Mouse (Mus musculus): ENCODE measurements at regions not wholly inside any gene's neighbourhood (a gene's known extent, or its start where the extent isn't known, plus 50 kb on each side); places are given as distances from the start of the nearest gene placed in this dataset.
"Not testable (repeated sequence)": the region's sequence is repeated elsewhere in the genome, so short reads cannot be mapped to it uniquely, and the experiment has no call there.

DNA sequence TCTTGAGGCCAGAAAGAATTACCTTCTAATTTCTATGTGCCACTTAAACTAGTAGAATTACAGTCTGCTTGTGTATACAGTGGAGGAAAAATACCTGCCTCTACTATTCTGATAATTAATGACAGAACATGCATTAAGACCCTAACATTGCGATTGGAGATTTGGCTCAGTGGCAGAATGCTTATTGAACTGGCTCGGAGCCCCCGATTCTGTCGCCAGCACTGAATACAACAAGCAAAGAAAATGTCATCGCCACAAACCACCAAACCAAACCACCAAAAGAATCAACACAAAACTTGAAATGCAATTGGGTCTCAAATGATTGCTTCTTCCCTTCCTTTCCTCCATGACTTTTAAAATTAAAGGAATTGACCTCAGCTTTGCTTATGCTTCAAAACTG, 122.9 kb upstream of the Emcn start:
- no peak for DNase-seq (ENCODE audit: low read depth)

DNA sequence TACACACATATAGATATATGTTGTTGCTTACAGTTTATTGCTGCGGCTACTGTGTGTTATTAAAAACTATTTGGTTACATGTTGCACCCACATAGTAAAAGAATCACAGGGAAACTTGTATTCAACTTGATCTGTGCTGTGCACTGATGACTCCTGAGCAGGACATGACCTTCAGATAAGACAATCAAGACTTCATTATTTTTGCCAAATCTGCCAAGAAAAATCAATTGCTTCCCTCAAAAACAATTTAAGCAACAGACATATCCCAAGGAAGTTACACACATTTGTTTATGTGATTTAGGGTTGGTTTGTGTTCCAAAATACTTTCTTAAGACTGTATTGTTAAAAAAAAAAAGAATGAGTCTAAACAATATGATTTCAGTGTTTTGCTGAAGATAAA, 114.7 kb upstream of the Emcn start:
- no peak for DNase-seq (ENCODE audit: low read depth)

DNA sequence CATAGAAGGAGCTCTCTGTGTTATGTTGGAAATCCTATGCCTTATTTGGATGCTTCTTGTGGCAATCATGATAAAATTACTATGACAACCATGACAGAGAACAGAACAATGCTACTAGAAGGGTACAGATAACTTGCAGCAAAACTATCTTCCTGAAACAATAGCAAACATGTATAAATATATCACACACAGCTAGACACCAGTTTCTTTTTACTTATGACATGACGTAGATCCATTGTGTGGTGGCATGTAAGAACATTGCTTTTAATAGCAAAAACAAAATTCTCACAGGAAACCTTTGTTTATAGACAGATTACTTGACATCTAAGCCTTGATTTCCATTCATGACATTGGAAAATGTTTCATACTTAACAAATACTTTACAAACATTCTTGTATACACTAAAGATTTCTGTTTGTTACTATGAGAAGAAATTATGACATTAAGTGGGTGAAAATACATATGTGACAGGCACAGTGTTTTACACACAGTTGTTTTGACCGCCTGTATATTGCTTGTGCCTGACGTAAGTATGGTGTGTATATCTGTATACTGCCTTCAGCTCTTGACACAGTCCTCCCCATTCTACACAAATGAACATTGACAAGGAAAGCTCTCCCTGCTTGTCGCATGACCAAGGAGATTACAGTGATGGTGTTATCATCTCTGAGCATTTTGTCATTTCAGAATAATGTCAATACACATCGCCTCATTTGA, 113.6 kb upstream of the Emcn start:
- DNase-seq (ENCODE audit: low read depth): no peak

DNA sequence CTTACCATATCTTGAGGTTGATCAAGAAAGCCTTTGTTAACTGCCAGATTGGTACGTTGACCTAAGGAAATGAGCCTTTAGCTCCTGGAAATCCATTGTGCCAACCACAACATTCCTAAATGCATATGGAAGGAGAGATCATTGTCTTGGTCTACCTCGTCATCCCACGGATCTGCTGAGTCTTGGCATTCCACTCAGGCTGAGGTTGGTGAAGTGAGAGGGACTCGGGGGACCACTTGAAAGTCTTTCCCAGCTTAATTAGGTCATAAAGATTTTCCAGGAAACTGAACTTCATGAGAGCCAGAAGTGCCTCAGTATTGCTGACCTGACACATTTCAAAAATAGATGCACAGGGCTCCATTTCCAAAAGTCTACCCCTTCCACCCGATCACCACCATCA, 112.5 kb upstream of the Emcn start:
- no peak for DNase-seq (ENCODE audit: low read depth)

DNA sequence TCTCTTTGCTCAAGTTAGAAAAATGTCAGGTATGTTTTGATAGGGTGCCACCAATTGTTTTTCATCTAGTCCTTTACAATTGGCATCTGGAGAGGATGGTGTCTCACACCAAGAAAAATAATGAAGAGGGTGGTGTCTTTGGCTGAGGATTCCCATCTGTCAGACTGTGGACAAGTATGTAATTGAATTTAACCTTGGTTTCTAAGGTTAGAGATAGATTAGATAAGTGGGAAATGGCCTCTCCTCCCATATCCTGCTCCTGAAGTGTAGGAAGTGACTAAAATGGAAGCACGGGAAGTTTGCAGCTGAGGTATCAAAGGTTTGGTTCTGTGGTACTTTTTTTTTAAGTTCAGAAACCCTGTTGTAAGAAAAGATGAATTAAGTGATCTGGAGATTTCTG, 98.0 kb upstream of the Emcn start:
- no peak for DNase-seq (ENCODE audit: low read depth)

DNA sequence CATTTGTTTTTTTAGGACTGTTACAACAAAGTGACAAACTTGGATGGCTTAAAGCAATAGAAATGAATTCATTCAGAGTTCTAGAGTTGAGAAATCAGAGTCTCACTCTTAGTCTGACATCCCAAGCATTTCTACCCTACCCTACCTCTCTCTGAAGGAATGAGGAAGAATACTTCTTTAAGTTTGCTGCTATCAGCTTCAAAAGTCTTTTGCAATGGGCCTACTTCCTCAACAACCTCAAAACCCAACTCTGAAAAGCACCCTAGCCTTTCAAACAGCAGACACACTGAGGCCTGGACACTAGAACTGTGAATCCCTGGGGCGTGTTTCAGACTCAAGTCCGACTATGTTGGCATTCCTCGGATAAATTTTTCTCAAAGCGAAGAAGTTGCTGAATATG, 77.0 kb upstream of the Emcn start:
- DNase-seq (ENCODE audit: low read depth): no peak

DNA sequence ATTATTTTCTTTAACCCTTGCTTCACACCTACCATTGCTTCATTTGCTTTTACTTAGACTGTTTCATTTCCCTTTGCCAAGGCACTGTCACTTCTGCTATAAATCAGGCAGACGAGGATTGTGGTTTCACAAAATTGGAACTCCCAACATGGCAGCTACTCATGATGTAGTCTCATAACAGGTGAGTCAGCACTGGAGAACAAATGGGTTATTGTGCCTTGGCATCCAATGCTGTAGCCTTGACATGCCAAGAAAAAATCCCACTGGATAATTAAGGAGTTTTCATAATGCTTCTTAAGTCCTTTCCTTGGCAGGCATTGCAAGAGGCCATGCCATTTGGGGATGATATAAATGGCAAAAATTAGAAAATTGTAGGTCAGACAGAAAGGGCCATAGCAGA, 73.1 kb upstream of the Emcn start:
- peak; percentile 97 for DNase-seq (ENCODE audit: low read depth)

DNA sequence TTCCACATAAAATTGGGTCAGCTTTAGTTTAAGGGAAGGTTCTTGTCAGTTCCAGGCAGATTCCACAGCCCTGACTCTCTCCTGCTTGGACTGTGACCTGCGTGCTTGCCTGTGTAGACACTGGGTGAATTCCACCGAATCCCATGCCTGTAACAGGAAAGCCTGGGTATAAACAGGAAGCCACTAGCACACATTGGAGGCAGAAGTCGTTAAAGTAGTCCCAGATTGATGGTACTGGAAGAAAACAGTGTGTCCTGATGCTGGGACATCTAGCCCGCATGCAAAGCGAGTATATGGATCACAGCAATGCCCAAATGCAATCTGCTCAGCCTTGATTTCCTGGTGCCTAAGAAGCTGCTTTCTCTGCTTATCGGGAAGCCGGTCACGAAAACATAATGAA, 65.4 kb upstream of the Emcn start:
- DNase-seq (ENCODE audit: low read depth): no peak

DNA sequence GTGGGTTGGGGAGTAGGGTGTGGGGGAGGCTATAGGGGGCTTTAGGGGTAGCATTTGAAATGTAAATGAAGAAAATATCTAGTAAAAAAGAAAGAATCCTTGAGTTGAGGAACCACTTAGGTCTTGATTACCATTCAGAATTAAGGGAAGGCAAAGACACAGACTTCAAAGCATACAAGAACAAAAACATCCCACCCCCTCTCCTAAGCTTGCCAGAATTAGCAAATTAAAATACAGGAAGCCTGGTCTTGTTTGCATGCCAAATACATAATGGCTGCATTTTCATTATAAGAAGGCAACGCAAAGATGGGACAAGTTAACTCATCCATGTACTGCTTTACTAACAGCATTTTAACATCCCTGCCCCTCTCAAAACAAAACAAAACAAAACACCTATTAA, 61.6 kb upstream of the Emcn start:
- DNase-seq (ENCODE audit: low read depth): no peak

DNA sequence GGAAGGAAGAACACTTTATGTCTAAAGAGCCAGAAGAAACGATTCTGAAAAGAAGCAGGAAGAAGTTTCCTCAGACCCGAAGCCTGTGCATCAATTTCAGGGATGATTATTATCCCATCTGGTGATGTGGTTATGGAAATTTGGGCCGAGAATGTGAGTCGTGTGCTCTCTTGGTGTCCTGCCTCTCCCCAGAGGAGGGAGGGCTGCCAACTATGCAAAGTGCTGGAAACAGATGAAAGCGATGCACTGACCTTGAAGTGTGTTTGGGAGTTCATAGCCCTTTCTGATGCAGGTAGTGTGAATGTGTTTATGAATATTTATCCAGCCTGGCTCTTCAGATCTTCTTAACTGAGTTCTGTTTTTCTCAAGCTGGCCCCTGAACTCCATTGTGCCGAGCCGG, 59.8 kb upstream of the Emcn start:
- DNase-seq (ENCODE audit: low read depth): no peak

DNA sequence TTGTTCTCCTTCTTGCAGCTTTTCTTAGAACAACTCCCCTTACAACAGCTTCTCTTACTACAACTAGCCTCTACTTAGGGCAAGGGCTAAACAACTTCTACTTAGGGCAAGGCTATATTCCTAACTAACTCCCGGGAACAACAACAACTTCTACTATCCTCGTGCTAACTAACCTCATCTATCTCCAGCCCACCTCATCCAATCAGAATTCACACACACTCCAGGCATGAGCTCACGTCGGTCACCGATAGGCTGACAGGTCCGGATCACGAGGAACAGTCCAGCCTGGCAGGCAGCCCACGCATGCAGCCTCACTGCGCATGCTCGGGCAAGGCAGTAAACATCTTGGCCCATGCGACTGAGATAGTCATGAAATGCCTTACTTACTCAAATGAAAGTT, 53.3 kb upstream of the Emcn start:
- not testable (repeated sequence) for DNase-seq (ENCODE audit: low read depth)

DNA sequence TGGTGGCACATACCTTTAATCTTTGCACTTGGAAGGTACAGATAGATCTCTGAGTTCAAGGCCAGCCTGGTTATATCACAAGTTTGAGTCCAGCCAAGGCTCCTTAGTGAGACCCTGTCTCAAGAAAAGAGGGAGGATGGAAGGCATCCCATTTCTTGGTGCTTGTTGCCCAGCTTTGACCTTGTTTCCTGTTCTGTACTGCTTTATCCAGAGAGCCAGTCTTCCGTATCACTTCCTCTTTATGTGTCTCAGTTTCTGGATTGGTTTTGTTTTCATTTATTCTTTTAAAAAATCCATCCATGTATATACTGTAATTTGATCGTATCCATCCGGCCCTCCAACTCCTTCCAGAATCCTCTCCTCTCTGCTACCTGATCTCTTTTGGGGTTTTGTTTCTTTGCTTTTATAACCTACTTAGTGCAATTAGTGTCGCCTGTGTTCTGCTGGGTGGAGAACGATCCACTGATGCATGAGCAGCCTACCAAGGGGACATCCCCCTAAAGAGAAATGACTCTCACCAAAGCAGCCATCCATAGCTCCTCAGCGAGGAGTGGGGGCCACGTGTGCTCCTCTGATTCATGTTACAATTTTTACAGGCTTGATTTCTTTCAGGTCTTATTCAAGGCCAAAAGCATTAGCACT, 52.4 kb upstream of the Emcn start:
- no peak for DNase-seq (ENCODE audit: low read depth)

DNA sequence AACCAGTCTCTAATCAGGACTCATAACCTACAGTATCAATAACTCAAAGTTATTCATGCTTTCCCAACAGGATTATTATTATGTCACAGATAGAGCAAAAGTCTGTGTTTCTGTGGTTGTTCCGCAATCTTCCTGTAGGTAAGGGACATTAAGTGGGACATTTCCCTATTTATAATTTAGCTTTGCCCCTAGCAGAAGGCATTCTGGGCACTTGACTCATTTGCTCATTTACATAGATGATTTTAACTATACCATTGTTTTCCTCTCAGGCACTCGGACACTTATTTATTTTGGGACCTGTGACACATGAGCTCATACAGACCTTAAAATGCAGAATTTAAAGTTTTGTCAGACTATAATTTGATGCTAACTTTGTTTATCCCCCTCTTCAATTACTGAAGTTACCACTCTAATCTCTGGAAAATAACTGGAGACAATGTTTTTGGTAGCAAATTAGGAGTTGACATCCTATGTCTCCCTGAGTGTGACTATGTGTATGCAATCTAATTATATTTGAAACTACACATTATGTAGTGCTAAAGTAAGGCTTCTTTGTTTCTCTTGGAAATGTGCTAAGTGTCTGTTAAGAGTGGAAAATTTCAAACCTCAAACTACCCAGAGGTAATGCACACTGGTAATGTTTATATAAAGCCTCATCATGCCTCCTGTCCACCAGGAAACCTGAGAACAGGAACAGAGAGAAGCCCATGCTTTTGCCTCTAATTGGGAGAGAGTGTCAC, 51.8 kb upstream of the Emcn start:
- DNase-seq (ENCODE audit: low read depth): no peak

DNA sequence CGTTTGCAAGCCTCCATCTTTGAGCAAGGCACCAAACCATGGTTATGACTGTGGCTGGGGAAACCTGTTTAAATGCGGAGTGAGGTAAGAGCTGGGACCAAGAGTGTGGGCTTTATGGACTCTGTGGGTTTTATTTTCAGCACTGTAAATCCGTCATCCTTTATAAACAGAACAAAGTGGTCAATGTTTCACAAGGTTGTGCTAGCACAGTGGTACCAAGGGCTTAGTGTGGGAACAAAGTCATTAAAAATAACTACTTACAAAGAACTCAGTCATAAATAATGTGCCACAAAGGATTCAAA, 51.2 kb upstream of the Emcn start:
- DNase-seq (ENCODE audit: low read depth): peak; percentile 41

Data from gonadal fat pad, adult 2 months (tissue).